Mouse (Mus musculus): Measurements from ENCODE around the gene Dgki.
A peak's percentile ranks its signal among the peaks of the same experiment; 100 is the strongest.
"Not testable (repeated sequence)": the region's sequence is repeated elsewhere in the genome, so short reads cannot be mapped to it uniquely, and the experiment has no call there.

Gene Dgki

DNA sequence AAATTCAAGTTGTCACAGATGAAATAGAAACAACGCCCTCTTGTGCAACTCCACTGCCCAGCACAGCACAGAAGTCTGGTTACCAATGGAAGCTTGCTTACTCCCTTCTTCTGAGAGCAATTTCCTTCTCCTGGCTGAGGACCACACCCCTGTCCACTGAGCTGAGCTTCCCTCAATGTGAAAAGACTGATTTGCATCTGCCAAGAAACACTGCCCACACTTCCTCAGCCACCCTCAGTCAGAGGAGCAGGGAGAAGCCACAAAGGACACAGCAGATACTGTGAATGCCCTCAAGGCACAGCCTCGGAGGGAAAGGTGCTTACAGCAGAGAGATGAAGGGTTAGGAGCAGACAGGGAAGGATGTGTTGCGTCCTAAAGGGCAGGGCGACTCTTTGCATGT, 149.9 kb downstream of the Dgki start:
- no peak for DNase-seq (ENCODE audit: low read depth, low spot score)

DNA sequence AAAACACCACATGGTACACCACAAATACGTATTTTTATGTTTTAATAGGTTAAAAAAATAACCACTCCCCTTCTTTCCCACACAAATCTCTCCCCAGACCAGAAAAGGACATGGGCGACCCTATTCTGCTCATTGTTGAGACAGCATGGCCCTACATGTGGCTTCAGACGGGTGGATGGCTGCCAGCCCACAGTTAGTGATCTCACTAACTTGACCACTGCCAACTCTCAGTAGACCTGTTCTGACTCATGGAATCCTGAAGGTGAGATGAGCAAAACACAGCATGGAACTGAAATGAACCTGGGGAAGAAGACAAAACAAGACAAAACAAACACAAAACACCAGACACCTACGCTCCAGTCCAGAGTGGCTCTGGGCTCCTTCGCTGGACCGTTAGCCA, 150.8 kb downstream of the Dgki start:
- DNase-seq (ENCODE audit: low read depth, low spot score), result no peak

DNA sequence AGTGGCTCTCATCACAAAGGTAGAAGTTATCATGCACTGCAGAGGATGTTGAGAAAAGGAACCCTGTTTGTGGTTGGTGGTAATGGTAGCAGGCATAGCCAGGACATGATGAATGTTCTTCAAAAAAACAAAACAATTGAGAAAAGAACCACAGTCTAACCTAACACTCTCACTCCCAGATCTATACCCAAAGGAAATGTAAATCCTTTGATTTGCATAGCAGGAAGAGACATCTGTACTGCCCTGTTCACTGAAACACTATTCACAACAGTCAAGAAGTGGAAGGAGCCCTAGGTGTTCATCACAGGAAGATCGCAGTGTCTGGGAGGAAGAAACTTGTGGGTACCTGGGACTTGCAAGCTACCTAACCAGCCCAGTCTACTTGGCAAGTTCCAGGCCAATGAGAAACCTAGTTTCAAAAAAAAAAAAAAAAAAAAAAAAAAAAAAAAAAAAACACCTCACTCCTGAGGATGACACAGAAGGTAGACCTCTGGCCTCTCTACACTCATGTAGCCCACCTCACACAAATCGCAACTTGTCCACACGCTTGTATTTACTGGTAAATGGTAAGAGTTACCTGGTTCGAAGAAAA, 152.5 kb downstream of the Dgki start:
- DNase-seq (ENCODE audit: low read depth, low spot score), result no peak

DNA sequence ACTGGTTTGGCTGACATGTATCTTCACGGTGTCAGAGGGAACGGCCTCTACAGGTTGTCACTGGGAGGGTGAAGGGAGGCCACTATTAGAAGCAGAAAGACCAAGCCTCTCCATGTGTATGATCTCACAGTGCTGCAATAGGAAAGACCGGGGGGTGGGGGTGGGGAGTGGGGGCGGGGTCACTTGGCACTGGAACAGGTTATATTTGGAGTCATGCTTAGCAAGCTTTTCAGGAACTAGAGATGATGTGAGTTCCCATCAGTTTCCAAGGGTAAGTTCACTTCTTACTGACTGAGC, 156.2 kb downstream of the Dgki start:
- DNase-seq (ENCODE audit: low read depth, low spot score), result no peak

DNA sequence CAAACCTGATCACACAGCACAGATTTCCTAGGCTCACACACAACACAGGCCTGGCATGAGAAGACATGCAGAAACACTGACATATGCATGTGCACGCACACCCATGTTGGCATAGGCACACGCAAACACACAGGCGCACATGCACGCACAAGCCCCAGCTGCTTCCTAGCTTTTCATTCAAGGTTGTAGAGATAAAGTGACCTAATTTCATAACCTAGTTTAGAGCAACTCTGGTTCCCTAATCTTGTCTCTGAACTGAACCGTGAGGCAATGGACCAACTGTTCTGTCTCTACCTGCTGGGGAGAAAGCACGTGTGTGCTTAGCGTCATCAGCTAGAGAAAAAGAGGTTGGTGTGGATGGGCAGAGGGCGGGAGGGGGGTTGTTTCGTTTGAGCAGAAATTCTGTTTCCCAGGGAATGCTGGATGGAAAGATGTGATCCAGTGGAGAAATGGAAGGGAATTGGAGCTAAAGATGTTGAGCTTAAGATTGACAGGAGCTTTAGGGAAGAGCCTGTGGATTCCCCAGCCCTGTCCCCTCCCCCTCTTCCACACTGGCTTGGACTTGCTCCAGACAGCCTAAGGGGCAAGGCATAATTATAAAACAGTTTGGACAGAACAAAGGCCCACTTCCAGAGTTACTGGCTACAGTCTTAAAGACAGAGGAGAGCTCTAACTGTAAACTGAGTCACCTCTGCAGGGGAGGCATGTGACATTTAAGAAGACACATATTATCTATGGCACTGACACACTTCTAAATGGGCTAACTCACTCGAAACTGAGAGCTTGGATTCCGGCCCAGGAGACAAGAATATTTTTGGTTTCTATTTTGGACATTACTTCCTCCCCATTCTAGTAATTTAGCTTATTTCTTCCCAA, 156.8 kb downstream of the Dgki start:
- no peak for DNase-seq (ENCODE audit: low read depth, low spot score)

DNA sequence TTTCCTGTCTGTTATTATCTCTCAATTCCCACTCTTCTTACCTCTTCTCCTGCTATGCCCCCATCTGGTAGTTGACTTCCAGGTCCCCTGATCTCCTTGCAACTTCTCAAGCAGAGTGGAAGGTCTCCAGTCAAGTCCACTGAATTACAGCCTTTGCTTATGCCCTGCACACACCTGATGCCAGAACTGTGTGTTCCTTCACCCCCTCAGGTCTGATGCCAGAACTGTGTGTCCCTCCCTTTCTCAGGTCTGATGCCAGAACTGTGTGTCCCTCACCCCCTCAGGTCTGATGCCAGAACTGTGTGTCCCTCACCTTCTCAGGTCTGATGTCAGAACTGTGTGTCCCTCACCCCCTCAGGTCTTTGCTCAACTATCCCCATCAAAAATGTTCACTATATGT, 161.2 kb downstream of the Dgki start:
- DNase-seq (ENCODE audit: low read depth, low spot score), result no peak

DNA sequence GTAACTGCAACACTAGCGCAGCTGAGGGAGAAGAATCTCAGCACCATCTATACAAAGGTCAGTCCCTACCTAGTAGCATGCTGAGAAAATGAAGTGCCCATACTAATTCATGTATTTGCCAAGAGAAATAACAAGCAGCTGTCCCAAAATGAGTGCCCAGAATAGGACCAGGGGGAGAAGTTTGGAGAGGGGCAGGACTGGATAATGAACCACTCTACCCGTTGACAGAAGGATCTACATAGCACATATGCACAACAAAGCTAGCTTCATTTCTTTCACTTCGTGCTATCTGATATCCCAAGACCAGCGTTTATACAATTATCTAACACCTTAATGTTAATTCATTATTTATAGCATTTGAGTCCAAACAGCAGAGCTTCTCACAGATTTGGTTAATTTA, 168.7 kb downstream of the Dgki start:
- no peak for DNase-seq (ENCODE audit: low read depth, low spot score)

DNA sequence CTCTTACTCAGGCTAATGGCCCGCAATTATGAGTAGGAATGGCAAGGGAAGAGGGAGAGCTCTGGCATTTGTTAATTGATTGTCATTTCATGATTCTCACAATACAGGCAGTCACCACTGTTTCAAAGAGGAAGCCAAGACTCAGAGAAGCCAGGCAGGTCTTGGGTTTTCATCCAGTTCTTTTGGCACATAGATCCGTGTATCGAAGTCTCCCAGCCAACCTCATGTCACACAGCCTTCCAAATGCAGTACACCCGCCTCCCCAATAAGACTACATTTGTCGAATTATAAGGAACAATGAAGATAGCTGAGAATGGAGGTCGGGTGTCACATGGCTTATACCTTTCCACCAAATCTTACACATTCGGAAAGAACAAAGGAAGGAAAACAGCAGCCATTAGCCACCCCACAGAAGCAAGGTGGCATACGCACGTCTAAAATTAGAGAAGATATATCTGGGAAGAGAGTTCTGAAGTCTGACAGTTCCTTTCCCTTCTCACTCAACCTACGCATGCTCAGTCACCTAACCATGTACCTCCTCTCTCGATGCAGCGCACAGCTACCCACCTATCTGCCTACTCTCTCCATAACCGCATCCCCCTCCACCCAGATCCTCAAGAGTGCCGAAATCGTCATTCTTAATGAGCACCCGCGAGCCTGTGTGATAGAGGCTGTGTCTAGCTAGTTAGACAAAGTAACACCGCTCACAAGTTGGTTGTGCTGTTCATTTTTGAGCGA, 179.4 kb downstream of the Dgki start:
- DNase-seq (ENCODE audit: low read depth, low spot score), result no peak

DNA sequence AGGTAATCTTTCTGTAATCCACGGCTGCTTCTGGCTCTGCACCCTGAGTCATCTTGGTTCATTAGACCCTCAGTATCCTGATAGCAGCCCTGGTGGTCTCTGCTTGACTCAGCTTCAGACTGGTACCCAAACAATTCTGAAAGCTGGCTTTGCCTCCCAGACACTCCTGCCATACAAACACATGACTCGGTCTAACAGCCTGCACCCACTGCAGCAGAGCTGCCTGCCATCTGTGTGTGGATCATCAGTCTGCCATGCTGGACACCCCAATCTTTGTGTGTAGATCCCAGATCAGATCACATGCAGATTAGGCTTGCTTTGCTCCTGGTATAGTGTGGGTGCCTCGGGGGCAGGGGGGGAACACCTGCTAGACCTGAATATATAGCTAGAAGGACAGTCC, 180.8 kb downstream of the Dgki start:
- DNase-seq (ENCODE audit: low read depth, low spot score), result no peak

DNA sequence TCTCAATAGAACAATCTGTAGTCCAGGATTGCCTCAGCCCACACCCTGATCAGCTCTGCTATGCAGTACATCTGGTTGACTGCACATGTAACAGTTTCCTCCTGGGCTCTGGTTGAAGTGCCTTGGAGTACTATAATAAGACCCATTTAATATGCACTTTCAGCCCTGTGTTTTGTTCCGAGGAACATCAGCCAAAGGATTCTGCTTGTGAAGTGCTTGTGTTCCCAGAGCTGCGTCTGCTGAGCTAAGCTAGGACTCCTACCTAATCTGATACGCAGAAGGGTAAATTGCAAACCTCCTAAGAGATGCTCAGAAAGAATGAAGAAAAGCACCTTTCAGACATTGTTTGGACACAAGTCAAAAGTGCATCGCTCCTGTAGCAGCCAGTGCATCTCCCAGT, 186.9 kb downstream of the Dgki start:
- no peak for DNase-seq (ENCODE audit: low read depth, low spot score)

DNA sequence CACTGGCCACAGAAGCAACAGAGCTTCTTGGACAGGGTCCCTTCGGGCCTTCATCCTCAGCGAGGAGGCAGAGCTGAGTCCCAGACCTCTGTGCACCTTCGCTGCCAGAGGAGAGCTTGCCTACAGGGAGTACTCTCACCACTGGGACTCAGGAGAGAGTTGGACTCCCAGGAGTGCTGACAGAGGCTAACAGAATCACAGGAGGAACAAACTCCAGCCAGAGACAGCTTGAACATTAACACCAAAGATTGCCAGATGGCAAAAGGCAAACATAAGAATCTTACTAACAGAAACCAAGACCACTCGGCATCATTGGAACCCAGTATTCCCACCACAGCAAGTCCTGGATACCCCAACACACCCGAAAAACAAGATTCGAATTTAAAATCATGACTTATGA, 193.7 kb downstream of the Dgki start:
- DNase-seq (ENCODE audit: low read depth, low spot score), result not testable (repeated sequence)

DNA sequence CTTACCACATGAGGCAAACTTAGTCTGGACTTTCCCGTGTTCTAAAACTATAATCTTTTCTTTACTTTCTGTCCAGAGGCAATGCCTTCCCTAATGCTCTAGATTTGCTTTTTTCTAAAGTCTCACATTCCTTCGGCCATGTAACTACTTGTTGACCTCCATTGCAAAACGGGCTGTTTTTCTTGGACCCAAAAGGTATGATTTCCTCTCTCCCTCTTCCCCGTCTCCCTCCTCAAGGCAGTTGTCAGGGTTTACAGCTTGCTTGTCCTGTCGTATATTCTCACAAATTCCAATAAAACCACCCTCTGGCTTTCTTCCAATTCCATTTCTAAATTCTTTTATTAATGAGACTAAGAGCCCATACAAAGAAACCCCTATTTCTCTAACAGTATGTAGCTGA, 199.6 kb downstream of the Dgki start:
- DNase-seq (ENCODE audit: low read depth, low spot score), result no peak

DNA sequence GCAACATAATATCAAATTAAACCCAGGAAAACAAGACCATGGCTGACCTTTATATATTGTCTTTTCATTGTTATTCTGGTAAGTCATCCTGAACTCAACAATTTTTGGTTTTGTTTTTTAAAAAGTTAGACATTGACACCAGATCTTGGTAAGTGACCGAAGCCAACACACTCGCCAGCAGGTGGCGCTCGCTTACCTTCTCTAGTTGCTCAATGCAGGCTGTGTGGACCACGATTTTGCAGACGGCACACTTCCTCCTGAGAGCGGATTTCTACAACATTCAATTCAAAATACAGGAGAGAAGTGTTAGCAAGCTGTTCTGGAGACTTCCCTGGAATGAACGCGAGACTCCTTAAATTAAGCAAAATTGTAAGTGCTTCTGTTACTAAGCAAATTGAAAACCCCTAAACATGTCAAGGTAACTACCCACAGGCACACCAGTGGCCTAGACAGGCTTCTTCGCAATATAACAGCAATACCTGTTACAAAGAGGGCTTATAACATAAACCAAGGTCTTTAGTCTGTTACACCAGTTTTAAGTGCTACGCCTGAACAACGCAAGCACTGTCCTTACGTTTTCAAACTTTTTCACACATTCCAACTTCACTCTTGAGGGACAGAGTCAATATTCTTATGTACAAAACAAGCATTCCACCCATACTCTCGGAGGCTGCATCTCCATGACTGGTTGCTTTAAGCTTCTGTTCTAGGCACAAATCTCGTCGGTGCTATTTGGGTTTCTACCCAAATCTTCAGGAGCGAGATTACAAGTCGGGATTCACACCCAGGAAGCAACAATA, 202.4 kb downstream of the Dgki start:
- peak; percentile 72 for DNase-seq (ENCODE audit: low read depth, low spot score)

DNA sequence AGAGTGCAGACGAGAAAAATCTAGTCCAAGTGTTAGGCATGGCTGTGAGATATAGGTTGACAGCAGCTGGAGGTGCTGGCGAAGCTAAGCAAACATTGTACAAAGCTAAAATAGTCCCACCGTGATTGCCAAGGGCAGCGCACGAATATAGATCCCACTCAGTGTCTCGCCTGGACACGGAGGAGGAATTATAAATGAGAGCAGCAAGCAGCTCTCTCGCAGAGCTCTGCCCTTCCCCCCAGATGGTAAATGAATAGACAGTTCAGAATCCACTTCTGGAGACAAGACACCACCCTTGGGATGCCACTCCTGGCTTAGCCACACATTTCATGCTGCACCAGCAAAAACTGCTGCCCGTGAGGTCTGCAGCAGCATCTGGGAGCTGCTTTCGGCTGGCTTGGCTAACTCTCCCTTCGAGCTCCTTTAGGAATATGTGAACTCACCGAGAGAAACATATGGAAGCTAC, 203.1 kb downstream of the Dgki start:
- no peak for DNase-seq (ENCODE audit: low read depth, low spot score)

DNA sequence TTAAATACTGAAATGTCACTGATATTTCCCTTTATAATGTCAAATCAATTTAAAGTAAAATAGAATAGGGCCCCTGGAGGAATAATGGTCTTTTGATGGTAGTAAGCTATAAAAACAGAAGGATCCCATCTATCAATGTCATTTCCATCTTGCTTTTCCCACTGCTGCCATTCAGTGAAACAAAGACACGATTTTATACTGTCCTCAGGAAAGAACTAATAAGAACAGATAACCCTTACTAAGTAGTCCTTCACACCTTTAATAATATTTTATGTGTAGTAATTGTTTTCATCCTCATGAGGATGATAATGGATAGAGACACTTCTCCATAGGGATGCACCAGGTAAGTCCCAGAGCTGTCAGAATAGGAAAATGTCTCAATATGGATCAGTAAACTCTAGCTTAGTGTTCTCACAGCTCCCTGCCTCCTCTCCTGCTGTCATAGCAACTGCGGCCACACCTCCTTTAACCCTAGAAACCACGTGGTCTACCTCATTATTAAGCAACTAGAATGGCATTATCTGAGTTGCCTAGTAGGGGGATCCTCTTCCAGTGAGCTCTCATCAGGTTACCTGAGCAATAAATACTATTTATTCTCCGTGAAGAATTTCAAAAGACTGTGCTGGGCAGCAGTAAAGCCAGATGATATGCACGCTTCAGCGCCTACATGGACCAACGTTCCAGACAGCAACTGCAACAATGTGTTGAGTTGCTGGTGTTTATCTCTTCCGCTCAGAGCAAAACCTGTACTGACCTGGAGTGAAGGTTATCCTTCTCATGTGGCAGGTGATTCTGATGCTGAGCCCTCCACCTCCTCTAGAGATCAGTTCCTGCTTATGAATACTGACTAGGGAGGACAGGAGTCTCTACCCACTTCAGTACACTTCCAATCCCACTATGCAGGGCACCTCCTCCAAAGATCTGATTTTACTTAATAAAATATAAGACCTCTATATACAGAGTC, 210.6 kb downstream of the Dgki start:
- DNase-seq (ENCODE audit: low read depth, low spot score), result no peak

DNA sequence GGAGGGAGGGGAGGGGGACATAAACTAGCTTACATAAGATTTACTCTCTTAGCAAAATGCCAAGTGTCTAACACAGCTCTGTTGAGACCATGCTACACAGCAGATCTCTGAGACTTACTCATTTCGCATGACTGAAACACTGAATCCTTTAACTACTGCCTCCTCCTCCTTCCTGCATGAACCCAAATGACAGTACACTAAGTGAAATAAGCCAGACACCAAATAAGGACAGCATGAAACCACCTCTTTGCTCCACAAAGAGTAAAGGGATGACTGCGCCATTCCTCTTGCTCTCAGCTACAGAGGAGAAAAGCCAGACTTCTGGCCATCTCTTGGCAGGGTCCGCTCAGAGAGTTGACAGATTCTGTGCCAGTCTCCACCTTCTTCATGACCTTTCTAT, 217.0 kb downstream of the Dgki start:
- DNase-seq (ENCODE audit: low read depth, low spot score), result no peak

DNA sequence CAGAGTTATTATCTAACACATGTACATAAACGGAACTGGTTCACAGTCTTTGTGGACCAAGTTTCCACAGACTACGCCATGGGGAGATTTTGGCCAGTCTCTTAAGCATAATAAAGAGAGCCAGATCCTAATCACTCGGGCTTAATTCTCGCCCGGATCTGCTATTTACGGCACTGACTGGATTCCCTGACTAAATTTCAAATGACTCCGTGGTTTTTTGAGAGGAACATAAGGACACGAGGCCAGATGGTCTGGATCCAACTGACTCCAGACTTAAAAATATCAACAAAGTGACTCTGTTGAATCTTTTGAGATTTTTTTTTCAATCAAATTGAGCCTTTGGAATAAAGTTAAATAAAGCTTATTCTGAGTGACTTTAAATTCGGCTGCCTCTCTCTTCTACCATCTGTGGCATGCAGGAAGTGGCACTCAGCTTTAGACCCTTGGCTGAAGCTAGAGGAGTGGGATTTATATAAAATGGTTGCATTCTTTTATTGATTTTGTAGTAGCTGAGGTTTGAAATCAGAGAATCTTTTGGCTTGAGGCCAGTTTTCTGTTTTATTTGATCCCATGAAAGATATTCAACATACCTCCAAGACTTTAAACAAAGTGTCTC, 227.5 kb downstream of the Dgki start:
- peak; percentile 38 for DNase-seq (ENCODE audit: low read depth, low spot score)

DNA sequence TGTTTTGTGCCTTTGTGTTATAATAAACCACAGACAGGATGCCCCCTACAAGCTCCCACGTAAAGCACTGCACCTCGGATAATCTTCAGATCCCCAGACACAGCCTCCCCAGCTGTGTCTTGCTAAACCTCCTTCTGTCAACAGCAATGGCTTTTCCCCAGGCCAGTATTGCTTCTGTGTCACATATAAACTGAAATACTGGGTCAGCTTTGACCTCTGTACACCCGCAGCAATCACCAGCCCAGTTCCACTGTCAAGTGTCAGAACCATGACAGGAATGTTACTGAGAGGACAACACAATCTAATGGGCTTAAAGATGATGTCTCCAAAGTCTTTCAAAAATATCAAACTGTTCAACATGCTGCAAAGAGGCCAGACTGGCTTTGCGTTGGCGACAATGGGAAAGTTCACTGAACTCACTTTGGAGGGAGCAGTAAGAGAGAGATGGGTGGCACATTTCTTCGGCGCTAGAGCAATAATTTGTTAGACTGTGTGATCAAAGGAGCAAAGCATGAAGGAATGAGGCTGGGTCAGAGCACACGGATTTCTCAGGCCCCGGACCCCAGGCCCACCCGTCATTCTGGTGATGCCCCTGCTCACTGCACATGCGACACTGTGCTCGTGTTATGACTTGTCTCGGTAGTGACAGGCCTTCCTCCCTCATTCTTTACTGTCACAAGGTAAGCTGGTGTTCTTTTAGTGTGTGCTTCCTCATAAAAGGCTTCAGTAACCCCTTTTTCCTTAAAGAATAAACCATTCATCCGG, 230.0 kb downstream of the Dgki start:
- DNase-seq (ENCODE audit: low read depth, low spot score), result no peak

DNA sequence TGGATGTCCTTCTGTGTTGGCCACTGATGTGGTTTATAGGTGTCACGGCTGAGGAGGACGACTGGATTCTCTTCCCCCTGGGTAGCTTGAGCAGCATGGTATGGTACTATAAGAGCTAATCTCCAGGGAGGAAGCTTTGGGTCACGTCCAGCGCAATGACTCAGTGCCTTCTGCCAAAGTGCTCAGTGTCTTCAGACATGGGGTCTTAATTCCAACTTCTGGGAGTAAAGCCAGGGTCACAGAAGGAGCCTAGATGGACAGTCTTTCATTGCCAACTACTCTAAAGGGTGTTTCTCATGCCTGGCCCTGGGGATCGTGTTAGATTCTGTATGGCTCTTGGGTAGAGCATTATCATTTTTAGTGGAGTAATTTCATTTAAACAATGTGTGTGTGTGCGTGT, 231.2 kb downstream of the Dgki start:
- DNase-seq (ENCODE audit: low read depth, low spot score), result no peak

DNA sequence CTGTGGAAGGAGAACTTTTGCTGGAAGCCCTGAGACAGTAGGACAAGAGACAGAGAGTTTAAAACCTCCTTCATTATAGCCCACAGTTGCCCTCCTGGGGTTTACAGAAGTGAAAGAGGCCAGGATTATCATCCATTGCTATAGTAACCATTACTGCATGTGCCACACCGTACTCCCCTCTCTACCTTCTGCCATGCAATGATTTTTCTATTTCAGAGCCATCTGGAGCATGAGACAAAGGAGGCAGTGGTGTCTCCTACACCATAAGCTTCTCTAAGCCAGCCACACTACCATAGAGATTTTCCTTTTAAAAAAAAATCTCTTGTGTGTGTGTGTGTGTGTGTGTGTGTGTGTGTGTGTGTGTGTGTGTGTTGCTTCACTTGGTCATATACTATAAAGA, 232.6 kb downstream of the Dgki start:
- DNase-seq (ENCODE audit: low read depth, low spot score), result no peak
